Mouse (Mus musculus) kidney, embryonic 14.5 days (tissue): ENCODE results near the gene Eif4h. TPM values are rescaled to one million over a fixed set of nuclear protein-coding genes. Genes with fewer than 3 reads are reported as not detected.
"Not testable (repeated sequence)": the region's sequence is repeated elsewhere in the genome, so short reads cannot be mapped to it uniquely, and the experiment has no call there.

Experiments
- ATAC-seq: fragments of 200-750 bp; cut with Nextera tagmentation; 2 replicates; pipeline ENCODE4 v1.8.0; 2017; ENCODE audit warnings: moderate number of reproducible peaks, mild to moderate bottlenecking, moderate TSS enrichment, moderate library complexity; ENCODE audit not compliant: low FRiP score, low TSS enrichment
- H3K27ac ChIP-seq: fragments of 300-500 bp; sonication (generic); 2 replicates; pipeline ENCODE4 v1.5.1; 2014; ENCODE audit warnings: low read depth, mild to moderate bottlenecking, low read length, moderate library complexity, mixed read lengths
- H3K27me3 ChIP-seq: fragments of 300-500 bp; sonication (generic); 2 replicates; pipeline ENCODE4 v1.6.1; 2014; ENCODE audit warnings: mild to moderate bottlenecking, low read length; ENCODE audit not compliant: control insufficient read depth, insufficient read depth
- H3K36me3 ChIP-seq: fragments of 300-500 bp; sonication (generic); 2 replicates; pipeline ENCODE4 v1.6.1; 2014; ENCODE audit warnings: low read length, mixed read lengths; ENCODE audit not compliant: control insufficient read depth, insufficient read depth
- H3K4me1 ChIP-seq: fragments of 300-500 bp; sonication (generic); 2 replicates; pipeline ENCODE4 v1.6.1; 2014; ENCODE audit warnings: low read length, mixed read lengths; ENCODE audit not compliant: control insufficient read depth, insufficient read depth
- H3K4me2 ChIP-seq: fragments of 300-500 bp; sonication (generic); replicated peaks from 2 replicates; pipeline ENCODE4 v1.6.1; 2014; ENCODE audit warnings: low read depth, mild to moderate bottlenecking, low read length
- H3K4me3 ChIP-seq: fragments of 300-500 bp; sonication (generic); 2 replicates; pipeline ENCODE4 v1.5.1; 2014; ENCODE audit warnings: mild to moderate bottlenecking, low read length
- H3K9ac ChIP-seq: fragments of 300-500 bp; sonication (generic); 2 replicates; pipeline ENCODE4 v1.6.1; 2014; ENCODE audit warnings: low read depth, mild to moderate bottlenecking, low read length, moderate library complexity
- H3K9me3 ChIP-seq: fragments of 300-500 bp; sonication (generic); 2 replicates; pipeline ENCODE4 v1.6.1; 2016; ENCODE audit warnings: low read length; ENCODE audit not compliant: control insufficient read depth
- whole genome bisulfite sequencing: fragments of 180-500 bp; shearing (Covaris S2); extraction: QIAGEN DNeasy Blood & Tissue Kit; methylation state at CpG from one replicate; pipeline ENCODE4 v1.1.7; 2014; 5-methylcytosine and 5-hydroxymethylcytosine counted together
- polyA plus RNA-seq: library from polyadenylated mRNA; unstranded; fragments of >200 nt; fragmentation: Nextera tagmentation; extraction: Ambion mirVana; gene quantifications from 2 replicates; pipeline ENCODE4 v1.2.1, GENCODE M21; 2014

Eif4h gene
- polyA plus RNA-seq, 1 experiment from 2014 or later: 491 TPM

DNA sequence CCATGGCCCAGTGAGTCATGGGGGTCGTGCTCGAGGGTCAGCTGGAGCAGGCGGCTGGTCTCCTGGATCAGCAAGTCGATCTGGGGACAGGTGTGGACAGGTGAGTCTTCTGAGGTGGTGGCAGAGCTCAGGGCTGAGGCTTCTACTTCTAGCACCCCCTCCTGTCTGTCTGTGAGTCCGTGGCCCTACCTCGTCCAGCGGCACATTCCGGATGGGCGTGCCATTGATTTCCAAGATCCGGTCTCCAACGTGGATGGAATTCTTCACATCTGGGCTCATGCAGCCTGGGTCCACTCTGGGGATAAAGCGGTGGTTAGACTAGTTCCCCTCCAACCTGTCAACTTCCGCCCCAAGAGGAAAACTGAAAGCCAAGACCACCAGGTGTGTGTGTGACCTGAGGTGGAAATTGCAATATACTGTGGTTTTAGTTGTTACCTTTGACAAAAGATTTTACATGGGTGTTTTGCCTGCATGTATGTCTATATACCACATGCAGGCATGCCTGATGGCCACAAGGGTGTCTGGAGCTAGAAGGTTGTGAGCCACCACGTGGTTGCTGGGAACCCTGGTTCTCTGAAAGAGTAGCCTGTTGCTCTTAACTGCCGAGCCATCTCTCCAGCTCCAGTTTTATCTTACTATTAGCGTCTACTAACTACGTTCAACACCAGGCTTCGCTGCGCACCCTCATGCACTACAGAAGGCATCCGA, 29.9 kb upstream of the Eif4h start:
- H3K36me3 ChIP-seq: peaks cover 31% of the 10 kb centered on the region

DNA sequence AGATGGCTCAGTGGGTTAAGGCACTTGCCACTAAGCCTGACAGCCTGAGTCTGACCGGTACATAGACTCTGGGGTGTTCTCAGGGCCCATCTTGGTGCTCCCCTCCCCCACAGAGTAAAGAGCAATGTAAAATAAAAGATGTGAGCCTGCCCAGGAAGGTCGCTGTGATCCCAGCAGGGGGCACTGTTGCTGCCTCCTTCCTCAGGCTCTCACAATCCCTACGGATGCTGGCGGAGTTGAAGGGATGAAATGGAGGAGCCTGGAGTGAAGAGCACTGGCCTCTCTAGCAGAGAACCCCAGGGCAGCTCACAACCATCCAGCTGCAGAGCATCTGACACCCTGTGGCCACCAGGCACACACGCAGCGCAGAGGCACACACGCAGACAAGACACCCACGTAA, 29.2 kb upstream of the Eif4h start:
- WGBS: 39% methylated on average over 8 of the region's 8 CpGs
- no peak overlapping the region for H3K27ac ChIP-seq

More for the DNA sequence above, 29.9 kb upstream of the Eif4h start:
- no peaks in the 10 kb centered on the region for H3K9me3 ChIP-seq
- no peaks in the 10 kb centered on the region for H3K27me3 ChIP-seq
- WGBS: 80% methylated on average over 20 of the region's 20 CpGs
- no peak overlapping the region for H3K9ac ChIP-seq
- no peak for ATAC-seq
- no peak overlapping the region for H3K4me3 ChIP-seq
- no peak overlapping the region for H3K27ac ChIP-seq
- H3K4me2 ChIP-seq: no peak overlapping the region
- H3K4me1 ChIP-seq: no peaks in the 10 kb centered on the region

DNA sequence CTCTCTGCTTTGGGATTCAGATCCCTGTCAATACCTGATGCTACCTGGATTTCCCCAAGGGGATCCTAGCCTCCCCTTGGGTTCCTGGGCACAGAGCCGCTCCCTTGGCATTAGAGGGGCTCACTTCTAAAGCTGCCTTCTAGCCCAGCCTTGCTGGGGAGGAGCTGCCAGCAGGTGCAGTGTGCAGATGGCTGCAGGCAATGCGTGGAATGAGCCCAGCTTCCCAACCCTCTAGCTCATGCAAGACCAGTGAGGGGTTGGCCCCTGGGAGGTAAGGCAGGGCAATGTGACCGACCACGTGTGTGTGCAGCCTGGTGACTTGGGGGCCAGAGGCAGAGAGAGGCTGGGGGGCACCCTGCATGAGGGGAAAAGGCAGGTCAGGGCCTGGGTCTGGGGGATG, 17.4 kb upstream of the Eif4h start:
- 70% methylated on average over 4 of the region's 4 CpGs for WGBS
- H3K9me3 ChIP-seq: no peaks in the 10 kb centered on the region
- no peak overlapping the region for H3K4me2 ChIP-seq
- no peaks in the 10 kb centered on the region for H3K27me3 ChIP-seq
- H3K36me3 ChIP-seq: peaks cover 6% of the 10 kb centered on the region; the same call in 1 of the 2 replicates
- no peak for ATAC-seq
- H3K4me3 ChIP-seq: no peak overlapping the region
- no peak overlapping the region for H3K27ac ChIP-seq
- no peak overlapping the region for H3K9ac ChIP-seq
- H3K4me1 ChIP-seq: no peaks in the 10 kb centered on the region

More for the DNA sequence above, 29.2 kb upstream of the Eif4h start:
- H3K9me3 ChIP-seq: no peaks in the 10 kb centered on the region
- no peaks in the 10 kb centered on the region for H3K27me3 ChIP-seq
- no peak overlapping the region for H3K4me2 ChIP-seq
- H3K4me1 ChIP-seq: no peaks in the 10 kb centered on the region
- H3K9ac ChIP-seq: no peak overlapping the region
- H3K4me3 ChIP-seq: no peak overlapping the region
- H3K36me3 ChIP-seq: peaks cover 35% of the 10 kb centered on the region
- ATAC-seq: peak; percentile 29; the same call in 1 of the 2 replicates

DNA sequence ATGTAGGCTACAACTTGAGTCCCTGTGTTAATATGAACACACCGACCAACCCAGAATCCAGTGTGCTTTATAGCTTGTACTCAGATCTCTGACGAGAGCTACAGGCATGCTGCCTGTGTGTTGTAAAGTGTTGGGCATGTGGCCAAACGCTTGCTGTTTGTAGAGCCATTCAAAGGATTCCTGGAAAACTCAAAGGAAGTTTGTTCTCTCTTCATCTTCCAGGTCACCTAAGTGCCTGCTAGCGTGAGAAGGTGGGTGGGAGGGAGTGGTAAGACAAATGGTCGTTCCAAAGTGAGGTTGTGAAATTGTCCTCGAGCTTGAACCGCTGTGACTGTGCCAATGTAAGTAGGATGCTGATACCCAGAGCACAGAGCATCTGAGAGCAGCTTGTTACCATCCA, 12.7 kb upstream of the Eif4h start:
- Histone ChIP-seq H3K9me3 (no peaks in the 10 kb centered on the region), H3K27me3 (no peaks in the 10 kb centered on the region), H3K4me3 (no peak overlapping the region), H3K36me3 (no peaks in the 10 kb centered on the region), H3K4me2 (no peak overlapping the region), H3K9ac (no peak overlapping the region), H3K4me1 (no peaks in the 10 kb centered on the region), H3K27ac (no peak overlapping the region)
- 0 out of 2 replicates have a peak, but pooled peaks have one; percentile 7 for ATAC-seq
- WGBS: 12% methylated on average over 7 of the region's 7 CpGs

GRCm38 (mm10) chr5:134650926-134651325, 11.6 kb upstream of the Eif4h start:
- H3K4me2 ChIP-seq: no peak overlapping the region
- H3K4me1 ChIP-seq: no peaks in the 10 kb centered on the region
- 56% methylated on average over 5 of the region's 5 CpGs for WGBS
- no peak overlapping the region for H3K9ac ChIP-seq
- no peak overlapping the region for H3K27ac ChIP-seq
- no peaks in the 10 kb centered on the region for H3K27me3 ChIP-seq
- H3K9me3 ChIP-seq: no peaks in the 10 kb centered on the region
- no peak for ATAC-seq
- no peak overlapping the region for H3K4me3 ChIP-seq
- no peaks in the 10 kb centered on the region for H3K36me3 ChIP-seq

- H3K9ac ChIP-seq, H3K4me2 ChIP-seq, H3K27me3 ChIP-seq, H3K4me3 ChIP-seq, H3K36me3 ChIP-seq, ATAC-seq, H3K9me3 ChIP-seq, H3K27ac ChIP-seq, H3K4me1 ChIP-seq: not testable (repeated sequence)
- 75% methylated on average over 4 of the region's 4 CpGs for WGBS
Measured at GRCm38 (mm10) chr5:134648976-134649375, 9.7 kb upstream of the Eif4h start.

DNA sequence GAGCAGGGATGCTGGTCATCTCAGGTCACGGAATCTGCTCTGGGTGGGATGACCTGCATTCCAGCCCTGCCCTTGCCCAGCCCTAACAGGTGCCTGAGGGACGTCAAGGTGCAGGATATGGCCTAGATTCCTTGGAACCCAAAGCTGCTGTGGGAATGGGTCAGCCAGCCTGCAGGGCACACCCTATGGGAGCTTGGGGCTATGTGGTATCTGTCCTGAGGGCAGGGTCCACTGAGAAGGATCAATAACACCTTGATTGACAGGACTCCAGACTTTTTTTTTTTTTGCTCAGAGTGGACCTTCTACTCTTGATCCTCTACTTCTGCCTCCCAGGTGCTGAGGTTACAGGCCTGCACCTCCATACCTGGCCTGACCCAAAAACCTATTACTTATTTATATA, 8.1 kb upstream of the Eif4h start:
- Histone ChIP-seq H3K4me3 (no peak overlapping the region), H3K4me1 (no peaks in the 10 kb centered on the region), H3K9me3 (no peaks in the 10 kb centered on the region), H3K36me3 (no peaks in the 10 kb centered on the region), H3K27ac (no peak overlapping the region), H3K4me2 (no peak overlapping the region), H3K9ac (no peak overlapping the region), H3K27me3 (no peaks in the 10 kb centered on the region)
- WGBS: 73% methylated on average over 2 of the region's 2 CpGs
- ATAC-seq: no peak

DNA sequence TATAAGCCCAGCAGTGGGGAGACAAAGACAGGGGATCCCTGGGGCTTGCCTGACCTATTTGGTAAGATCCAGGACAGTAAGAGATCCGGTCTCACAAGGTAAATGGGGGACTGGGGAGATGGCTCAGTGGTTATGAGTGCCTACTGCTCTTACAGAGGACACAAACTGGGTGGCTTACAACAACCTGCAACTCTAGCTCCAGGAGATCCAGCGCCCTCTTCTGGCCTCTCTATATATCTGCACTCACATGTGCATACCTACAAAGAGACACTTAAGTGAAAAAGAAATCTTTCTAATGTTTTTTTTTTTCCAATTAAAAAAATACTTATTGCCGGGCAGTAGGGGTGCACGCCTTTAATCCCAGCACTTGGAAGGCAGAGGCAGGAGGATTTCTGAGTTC, 7.2 kb upstream of the Eif4h start:
- Histone ChIP-seq H3K27me3 (no peaks in the 10 kb centered on the region), H3K9me3 (no peaks in the 10 kb centered on the region), H3K4me2 (no peak overlapping the region), H3K36me3 (no peaks in the 10 kb centered on the region), H3K9ac (no peak overlapping the region), H3K4me3 (no peak overlapping the region), H3K27ac (no peak overlapping the region), H3K4me1 (no peaks in the 10 kb centered on the region)
- no peak for ATAC-seq
- WGBS: 71% methylated on average over 4 of the region's 4 CpGs

GRCm38 (mm10) chr5:134644643-134645118, 5.4 kb upstream of the Eif4h start:
- no peaks in the 10 kb centered on the region for H3K9me3 ChIP-seq
- 59% methylated on average over 8 of the region's 8 CpGs for WGBS
- H3K36me3 ChIP-seq: no peaks in the 10 kb centered on the region
- H3K4me3 ChIP-seq: no peak overlapping the region
- ATAC-seq: no peak
- H3K9ac ChIP-seq: no peak overlapping the region
- no peaks in the 10 kb centered on the region for H3K27me3 ChIP-seq
- no peak overlapping the region for H3K4me2 ChIP-seq
- no peak overlapping the region for H3K27ac ChIP-seq
- no peaks in the 10 kb centered on the region for H3K4me1 ChIP-seq
